Mouse (Mus musculus): Measurements from ENCODE around the gene Gna12.

- TF ChIP-seq CTCF (IDR thresholded peaks at IDR 0.05; ENCODE audit: extremely low read depth, insufficient read depth, low read length) (peak; percentile 57), POLR2A (IDR thresholded peaks at IDR 0.05; ENCODE audit: extremely low read depth, insufficient read depth, low read length) (no peak)
These were observed 79.3 kb downstream of the Gna12 start for GRCm38 (mm10) chr5:140750925-140751324.

All from cortical plate, adult 2 months (tissue).